Mouse (Mus musculus): ENCODE data around the gene Neurl1b. TPM values are rescaled to one million over a fixed set of nuclear protein-coding genes. Genes with fewer than 3 reads are reported as not detected.

Neurl1b gene
- polyA plus RNA-seq, 1 experiment from 2014 or later: 1.1 TPM

DNA sequence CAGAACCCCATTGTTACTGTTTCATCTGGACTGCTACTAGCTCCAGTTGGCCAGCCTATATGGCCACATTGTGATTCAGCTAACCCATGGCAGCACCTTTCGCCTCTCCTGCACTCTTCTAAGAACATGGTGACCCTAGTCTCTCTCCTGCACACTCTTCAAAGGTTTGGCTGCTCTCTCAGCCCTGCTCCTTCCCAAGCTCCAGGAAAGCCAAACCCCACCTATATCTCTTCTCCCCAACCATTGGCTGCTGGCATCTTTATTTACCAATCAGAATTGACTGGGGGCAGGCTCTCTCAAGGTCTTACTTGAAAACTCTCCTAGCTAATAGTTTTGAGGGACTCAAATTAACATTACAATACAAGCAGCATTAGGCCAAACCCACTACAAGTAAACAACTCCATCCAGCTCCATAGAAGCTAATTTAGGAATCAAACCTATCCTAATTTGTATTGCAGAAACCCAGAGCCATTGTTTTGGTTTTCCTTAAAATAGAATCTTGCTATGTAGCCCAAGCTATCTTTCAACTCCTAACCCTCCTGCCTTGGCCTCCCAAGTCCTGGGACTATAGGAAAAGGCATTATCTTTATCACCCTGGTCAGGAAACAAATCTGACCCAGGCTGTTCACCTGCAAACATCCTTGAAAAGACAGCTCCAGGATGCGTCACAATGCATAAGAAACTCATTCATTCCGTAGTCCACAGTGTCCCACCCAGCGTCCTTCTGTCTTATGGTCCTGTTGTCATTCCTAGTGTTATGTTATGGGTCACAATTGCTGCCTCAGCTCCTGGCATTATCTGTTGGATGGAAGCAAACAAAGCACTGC lies 80.2 kb downstream of the Neurl1b start:
- WGBS: 80% methylated on average over 4 of the region's 4 CpGs
- Histone ChIP-seq H3K9me3 (ENCODE audit: control insufficient read depth, low read length) (no peaks in the 10 kb centered on the region), H3K36me3 (ENCODE audit: control insufficient read depth, insufficient read depth, low read length) (no peaks in the 10 kb centered on the region), H3K4me2 (replicated peaks; ENCODE audit: low read depth) (no peak overlapping the region), H3K27me3 (ENCODE audit: control insufficient read depth, insufficient read depth, low read length) (no peaks in the 10 kb centered on the region), H3K4me3 (ENCODE audit: low read depth, low read length) (no peak overlapping the region), H3K9ac (ENCODE audit: low read length) (no peak overlapping the region), H3K27ac (replicated peaks) (no peak overlapping the region), H3K4me1 (replicated peaks; ENCODE audit: control insufficient read depth, insufficient read depth) (no peaks in the 10 kb centered on the region)
- ATAC-seq (ENCODE audit: low FRiP score, low TSS enrichment) (no peak), DNase-seq (ENCODE audit: low spot score) (no peak)
- TF ChIP-seq CTCF (IDR thresholded peaks at IDR 0.05; ENCODE audit: low read depth) (no peak), EP300 (optimal IDR thresholded peaks at IDR 0.05) (no peak)

Other genes starting within 250 kb of the Neurl1b start
- gene Pdia2, start 215.7 kb upstream of the Neurl1b start, polyA plus RNA-seq (2015; fragmentation: Nextera tagmentation; extraction: Ambion mirVana): 172 and 176 TPM in 2 replicates
- gene Rgs11, start 211.9 kb upstream of the Neurl1b start, polyA plus RNA-seq (2015; fragmentation: Nextera tagmentation; extraction: Ambion mirVana): 24.4 and 27.5 TPM in 2 replicates
- gene Arhgdig, start 207.0 kb upstream of the Neurl1b start, polyA plus RNA-seq (2015; fragmentation: Nextera tagmentation; extraction: Ambion mirVana): 133 and 139 TPM in 2 replicates
- gene Fam234a, start 170.6 kb upstream of the Neurl1b start, polyA plus RNA-seq (2015; fragmentation: Nextera tagmentation; extraction: Ambion mirVana): 98.0 and 99.1 TPM in 2 replicates
- gene Luc7l, start 161.9 kb upstream of the Neurl1b start, polyA plus RNA-seq (2015; fragmentation: Nextera tagmentation; extraction: Ambion mirVana): 42.9 and 46.2 TPM in 2 replicates
- gene Ergic1, start 146.7 kb downstream of the Neurl1b start, polyA plus RNA-seq (2015; fragmentation: Nextera tagmentation; extraction: Ambion mirVana): 64.2 and 65.5 TPM in 2 replicates
- gene Dusp1, start 147.3 kb downstream of the Neurl1b start, polyA plus RNA-seq (2015; fragmentation: Nextera tagmentation; extraction: Ambion mirVana): 27.7 and 33.1 TPM in 2 replicates
- 334 and 340 TPM in 2 replicates for gene Atp6v0e, start 248.4 kb downstream of the Neurl1b start, polyA plus RNA-seq (2015; fragmentation: Nextera tagmentation; extraction: Ambion mirVana)

Data from stomach, postnatal 0 days (tissue).